26 mouse cellular contexts compared by ENCODE assay signal in the genomic region with DNA sequence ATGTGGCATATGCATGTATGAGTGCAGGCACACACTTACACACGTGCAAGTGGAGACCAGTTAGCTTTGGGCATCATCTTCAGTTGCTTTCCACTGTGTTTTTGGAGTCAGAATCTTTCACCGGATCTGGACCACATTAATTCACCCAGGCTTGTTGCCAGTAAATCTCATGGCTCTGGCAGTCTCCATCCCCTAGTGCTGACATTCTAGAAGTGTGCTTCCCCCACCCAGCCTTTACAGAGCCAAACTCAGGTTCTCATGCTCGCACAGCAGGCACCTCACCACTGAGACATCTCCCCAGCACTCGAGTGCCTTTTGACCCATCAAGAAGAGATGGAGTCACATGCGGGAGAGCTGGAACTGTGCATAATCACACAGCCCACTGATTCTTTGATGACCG. TPM values are rescaled to one million over a fixed set of nuclear protein-coding genes. Genes with fewer than 3 reads are reported as not detected.
DNase-seq lines count a peak whose midpoint lies in the region; ATAC-seq and TF ChIP-seq lines count a peak whose summit lies in the region.
"Had no signal": no experiment of that assay in that cellular context is flagged by ENCODE, and none has a peak within 500 bp of the region (broad histone marks: within the 10 kb centered on the region; RNA-seq: fewer than 3 reads in every experiment).

No protein-coding gene starts in this region.

- 57% methylated on average over 6 of the region's 6 CpGs for WGBS in hindbrain, embryonic 16.5 days
- WGBS in hindbrain, embryonic 14.5 days: 67% methylated on average over 6 of the region's 6 CpGs

- no peak overlapping the region for H3K9ac ChIP-seq in hindbrain, embryonic 16.5 days (ENCODE audit: low read depth, low read length)
- H3K9ac ChIP-seq in hindbrain, embryonic 14.5 days: no peak overlapping the region
- H3K9ac ChIP-seq: forebrain, postnatal 0 days; heart, embryonic 13.5 days; liver, embryonic 14.5 days; midbrain, embryonic 13.5 days; neural tube, embryonic 13.5 days had no signal

- H3K4me3 ChIP-seq in hindbrain, embryonic 16.5 days (ENCODE audit: low read length): no peak overlapping the region
- H3K4me3 ChIP-seq in hindbrain, embryonic 14.5 days (replicated peaks; ENCODE audit: low read length): no peak overlapping the region
- H3K4me3 ChIP-seq: forebrain, embryonic 10.5 days; heart, adult 2 months; heart, embryonic 13.5 days; midbrain, embryonic 13.5 days; neural tube, embryonic 13.5 days had no signal

- no peaks in the 10 kb centered on the region for H3K27me3 ChIP-seq in hindbrain, embryonic 16.5 days (replicated peaks; ENCODE audit: control insufficient read depth, insufficient read depth, low read length)
- no peaks in the 10 kb centered on the region for H3K27me3 ChIP-seq in hindbrain, embryonic 14.5 days (ENCODE audit: control insufficient read depth, insufficient read depth, low read length)
- H3K27me3 ChIP-seq: heart, embryonic 13.5 days; midbrain, embryonic 13.5 days; neural tube, embryonic 13.5 days had no signal

- no peak overlapping the region for H3K4me2 ChIP-seq in hindbrain, embryonic 16.5 days (ENCODE audit: low read length)
- no peak overlapping the region for H3K4me2 ChIP-seq in hindbrain, embryonic 14.5 days (replicated peaks)
- H3K4me2 ChIP-seq: heart, embryonic 13.5 days; midbrain, embryonic 13.5 days; neural tube, embryonic 13.5 days had no signal

- no peaks in the 10 kb centered on the region; the same call in 1 of the 2 replicates for H3K36me3 ChIP-seq in hindbrain, embryonic 16.5 days (ENCODE audit: control insufficient read depth, insufficient read depth, low read length)
- H3K36me3 ChIP-seq in hindbrain, embryonic 14.5 days (replicated peaks; ENCODE audit: control insufficient read depth, insufficient read depth): peaks cover 4% of the 10 kb centered on the region; the same call in 1 of the 2 replicates
- H3K36me3 ChIP-seq: heart, embryonic 13.5 days; midbrain, embryonic 13.5 days; neural tube, embryonic 13.5 days had no signal

- TF ChIP-seq POLR2A in brain, embryonic 14.5 days (IDR thresholded peaks at IDR 0.05; ENCODE audit: borderline replicate concordance, extremely low read depth, insufficient read depth, insufficient read length, poor library complexity, severe bottlenecking): no peak

- no peaks in the 10 kb centered on the region for H3K9me3 ChIP-seq in hindbrain, embryonic 16.5 days (ENCODE audit: control insufficient read depth, low read length)
- H3K9me3 ChIP-seq in hindbrain, embryonic 14.5 days (ENCODE audit: control insufficient read depth, low read length): no peaks in the 10 kb centered on the region
- H3K9me3 ChIP-seq: forebrain, embryonic 10.5 days; heart, embryonic 13.5 days; midbrain, embryonic 13.5 days; neural tube, embryonic 13.5 days had no signal

- no peak for TF ChIP-seq CTCF in brain, embryonic 14.5 days (IDR thresholded peaks at IDR 0.05; ENCODE audit: borderline replicate concordance, extremely low read depth, insufficient read depth, insufficient read length)

- no peaks in the 10 kb centered on the region; the same call in 1 of the 2 replicates for H3K4me1 ChIP-seq in hindbrain, embryonic 16.5 days (ENCODE audit: control insufficient read depth, insufficient read depth, low read depth, low read length)
- H3K4me1 ChIP-seq in hindbrain, embryonic 14.5 days (replicated peaks; ENCODE audit: control insufficient read depth, insufficient read depth, low read length): 0 out of 2 replicates have a peak, but pooled peaks cover 4% of the 10 kb centered on the region
- H3K4me1 ChIP-seq: forebrain, embryonic 10.5 days; heart, embryonic 13.5 days; midbrain, embryonic 13.5 days had no signal

- no peak for DNase-seq in hindbrain, embryonic 14.5 days (ENCODE audit: low spot score)
- peak; percentile 65 for DNase-seq in brain, adult 2 months (ENCODE audit: low read depth, low spot score)
- DNase-seq in brain, embryonic 14.5 days (ENCODE audit: low read depth): peak; percentile 27
- DNase-seq in cerebellum, postnatal 14 days: peak; percentile 73 to 84
- DNase-seq in thymus, adult 18-20 months: no peak
- DNase-seq in adrenal gland, adult (ENCODE audit: inconsistent age in 2 of 2, low spot score in 1 of 2): no peak
- DNase-seq: adrenal gland, adult 8-10 months; B cell, adult 2 months; forebrain, postnatal 0 days; heart, adult 2 months; heart, postnatal 10 days; kidney, adult 8-10 months; liver; lung, adult 2 months; lung, postnatal 10 days; thymus, postnatal 4 days had no signal

- no peak overlapping the region for H3K27ac ChIP-seq in hindbrain, embryonic 16.5 days (ENCODE audit: low read depth, low read length)
- H3K27ac ChIP-seq in hindbrain, embryonic 14.5 days: no peak overlapping the region
- H3K27ac ChIP-seq: forebrain, embryonic 10.5 days; heart, adult 2 months; heart, embryonic 13.5 days; kidney, postnatal 0 days; liver, embryonic 14.5 days; macrophage; midbrain, embryonic 13.5 days; neural tube, embryonic 13.5 days had no signal

- 0 out of 2 replicates have a peak, but pooled peaks have one; percentile 11 for ATAC-seq in hindbrain, embryonic 16.5 days
- ATAC-seq in hindbrain, embryonic 14.5 days (ENCODE audit: low FRiP score): no peak
- ATAC-seq: activated CD4-positive, CD25-positive, alpha-beta regulatory T cell, adult 4 months; forebrain, postnatal 0 days; intestine, embryonic 16.5 days; midbrain, embryonic 13.5 days had no signal

RNA-seq across cellular contexts. Expression of gene Kcnk1, which starts 37.8 kb away (rescaled TPM):
- 29.3 and 32.7 TPM in 2 replicates for polyA plus RNA-seq in hindbrain, embryonic 16.5 days (2015; fragmentation: Nextera tagmentation; extraction: Ambion mirVana)
- 20.8 and 29.7 TPM in 2 replicates for polyA plus RNA-seq in hindbrain, embryonic 14.5 days (2014; fragmentation: Nextera tagmentation; extraction: Ambion mirVana)
- 9.3 and 11.3 TPM in 2 replicates for polyA plus RNA-seq in brain, embryonic 14.5 days (2012; rRNA removed)
- polyA plus RNA-seq: activated CD4-positive, CD25-positive, alpha-beta regulatory T cell, adult 4 months; macrophage had no signal

Comparison
In these comparisons a context has a peak if more than half of its experiments do, and no peak if none do; other contexts are left out.
1. DNase-seq: peak in brain, adult 2 months (single experiment), brain, embryonic 14.5 days (single experiment) and cerebellum, postnatal 14 days (2 of 2); none in hindbrain, embryonic 14.5 days (single experiment), thymus, adult 18-20 months (0 of 2) and adrenal gland, adult (0 of 2).